Mouse (Mus musculus) heart, adult 2 months (tissue): ENCODE measurements at regions not wholly inside any gene's neighbourhood (a gene's known extent, or its start where the extent isn't known, plus 50 kb on each side); places are given as distances from the start of the nearest gene placed in this dataset.

Experiments used
- CTCF ChIP-seq: fragments of 200-600 bp; IDR thresholded peaks from 2 replicates; pipeline ENCODE4 v1.8.1; 2022; ENCODE audit warnings: antibody characterized with exemption, mild to moderate bottlenecking, moderate library complexity
- EP300 ChIP-seq: fragments of 200-500 bp; IDR thresholded peaks from 2 replicates; pipeline ENCODE4 v1.6.1; 2011; ENCODE audit warnings: low read depth, low read length, control low read depth; ENCODE audit not compliant: insufficient read depth
- POLR2A ChIP-seq: fragments of 200-500 bp; IDR thresholded peaks from 2 replicates; pipeline ENCODE4 v1.6.1; 2011; ENCODE audit warnings: mild to moderate bottlenecking, low read depth, low read length, control low read depth; ENCODE audit not compliant: insufficient read depth

DNA sequence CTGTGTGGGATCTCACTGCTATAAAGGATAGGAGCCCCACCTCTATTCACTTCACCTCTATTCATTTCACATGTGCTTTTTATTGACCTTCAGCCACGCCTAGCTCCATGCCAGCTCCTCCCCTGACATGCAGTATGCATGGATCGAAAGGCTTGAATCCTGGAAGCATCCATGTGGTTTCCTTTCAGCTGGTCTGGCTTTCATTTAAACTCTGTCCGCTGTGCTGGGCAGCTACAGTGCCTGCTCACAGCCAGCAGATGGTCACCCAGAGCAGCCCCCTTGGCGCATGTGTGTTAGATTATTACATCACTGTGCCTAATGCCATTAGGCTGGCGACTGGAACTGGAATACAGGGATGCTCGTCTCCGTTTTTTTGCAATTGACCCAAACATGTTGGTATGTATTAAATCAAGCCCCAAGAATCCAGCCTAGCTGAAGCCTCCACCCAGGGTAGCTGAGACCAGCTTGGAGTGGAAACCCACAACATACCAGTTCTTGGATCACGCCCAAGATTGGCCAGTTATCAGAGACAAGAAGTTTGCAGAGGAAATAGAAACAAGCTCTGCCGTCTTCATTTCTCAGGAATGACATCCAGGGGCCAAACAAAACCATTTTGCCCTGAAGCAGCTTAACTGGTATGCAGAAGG is 113.2 kb downstream of the Inhbb start:
- TF ChIP-seq POLR2A (no peak), CTCF (peak; percentile 31), EP300 (no peak)
